Mouse (Mus musculus): ENCODE results near the gene Susd6. TPM values are rescaled to one million over a fixed set of nuclear protein-coding genes. Genes with fewer than 3 reads are reported as not detected.
A peak's percentile ranks its signal among the peaks of the same experiment; 100 is the strongest.

Gene Susd6
- total RNA-seq, 2 experiments from 2014 or later, result 72.2 to 76.1 TPM

- intact Hi-C loops (cut with DNase I), result no loop called here
- DNase-seq, result no peak
Measured at GRCm38 (mm10) chr12:80861916-80862315, 71.6 kb downstream of the Susd6 start.

- intact Hi-C loops (cut with DNase I), result no loop called here
- no peak for DNase-seq
Measured at GRCm38 (mm10) chr12:80863370-80863769, 73.1 kb downstream of the Susd6 start.

DNA sequence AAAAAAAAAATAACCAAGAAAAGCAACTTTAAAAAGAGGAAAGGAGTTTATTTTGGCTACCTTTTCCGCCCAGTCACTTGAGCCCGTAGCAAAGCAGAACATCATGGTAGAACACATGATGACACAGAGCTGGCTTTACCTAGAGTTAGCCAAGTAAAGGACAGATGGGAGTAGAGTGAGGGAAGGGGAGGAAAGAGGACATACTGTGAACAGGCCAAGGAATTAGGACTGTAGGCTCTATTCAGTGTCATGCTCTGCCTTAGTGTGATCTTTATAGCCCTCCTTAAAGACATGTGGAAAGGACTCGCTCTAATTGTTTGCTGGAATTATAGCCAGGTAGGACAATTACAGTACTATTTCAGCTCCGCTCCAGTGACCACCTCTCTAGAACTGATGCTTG, 74.9 kb downstream of the Susd6 start:
- intact Hi-C loops (cut with DNase I), result loop anchor here (2.0 kb wide), 2 partner anchors 18 to 30 kb away; no protein-coding TSS in a partner anchor
- no peak for DNase-seq

DNA sequence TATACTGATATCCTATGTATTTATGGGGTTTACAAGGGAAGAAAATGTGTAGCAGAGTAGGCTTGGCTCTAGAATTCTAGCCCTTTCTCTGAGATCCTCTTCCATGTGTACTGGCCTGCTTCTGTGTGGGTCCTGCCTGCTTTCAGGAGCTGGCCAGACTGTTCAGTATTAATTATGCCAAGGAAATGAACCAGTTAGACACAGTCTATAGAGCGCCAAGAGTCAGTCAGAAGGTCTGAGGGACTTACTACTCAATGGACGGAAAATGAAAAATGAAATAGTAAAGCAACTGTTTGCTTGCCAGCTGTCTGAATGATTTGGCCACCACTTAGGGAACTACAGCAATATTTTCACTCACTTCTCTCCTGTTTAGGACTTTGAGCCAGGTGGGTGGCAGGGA, 75.7 kb downstream of the Susd6 start:
- no peak for DNase-seq
- intact Hi-C loops (cut with DNase I), result no loop called here

- intact Hi-C loops (cut with DNase I), result no loop called here
- DNase-seq, result peak in 1 of 2 experiments; percentile 45
Measured at GRCm38 (mm10) chr12:80867083-80867482, 76.8 kb downstream of the Susd6 start.

- no peak for DNase-seq
Measured at GRCm38 (mm10) chr12:80868401-80868800, 78.1 kb downstream of the Susd6 start.

GRCm38 (mm10) chr12:80877215-80878092, 87.1 kb downstream of the Susd6 start:
- intact Hi-C loops (cut with DNase I), result no loop called here

More at GRCm38 (mm10) chr12:80868401-80868800, 78.1 kb downstream of the Susd6 start:
- intact Hi-C loops (cut with DNase I), result loop anchor here (2.0 kb wide), 1 partner anchor 14 kb away; no protein-coding TSS in a partner anchor

GRCm38 (mm10) chr12:80878093-80878430, 87.8 kb downstream of the Susd6 start:
- intact Hi-C loops (cut with DNase I), result no loop called here
- no peak for DNase-seq

More at GRCm38 (mm10) chr12:80877215-80878092, 87.1 kb downstream of the Susd6 start:
- DNase-seq, result no peak

DNA sequence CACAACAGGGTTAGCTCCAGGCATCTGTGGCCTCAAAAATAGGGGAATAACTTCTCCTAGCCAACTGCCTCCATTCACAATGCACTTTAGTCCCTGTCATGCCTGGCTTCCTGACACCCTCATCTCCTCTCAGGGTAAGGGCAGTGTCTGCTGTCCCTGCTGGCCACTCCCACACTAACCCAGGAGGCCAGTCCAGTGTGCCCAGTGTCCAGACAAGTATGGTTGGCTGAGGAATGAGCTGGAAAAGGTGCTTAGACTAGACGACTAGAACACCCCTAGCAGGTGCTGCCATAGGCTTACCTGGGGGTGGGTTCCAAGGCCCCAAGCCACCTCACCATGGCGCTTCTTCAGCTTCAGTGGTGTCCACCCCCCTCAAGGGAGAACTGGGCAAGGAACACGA, 88.3 kb downstream of the Susd6 start:
- no peak for DNase-seq
- intact Hi-C loops (cut with DNase I), result no loop called here

DNA sequence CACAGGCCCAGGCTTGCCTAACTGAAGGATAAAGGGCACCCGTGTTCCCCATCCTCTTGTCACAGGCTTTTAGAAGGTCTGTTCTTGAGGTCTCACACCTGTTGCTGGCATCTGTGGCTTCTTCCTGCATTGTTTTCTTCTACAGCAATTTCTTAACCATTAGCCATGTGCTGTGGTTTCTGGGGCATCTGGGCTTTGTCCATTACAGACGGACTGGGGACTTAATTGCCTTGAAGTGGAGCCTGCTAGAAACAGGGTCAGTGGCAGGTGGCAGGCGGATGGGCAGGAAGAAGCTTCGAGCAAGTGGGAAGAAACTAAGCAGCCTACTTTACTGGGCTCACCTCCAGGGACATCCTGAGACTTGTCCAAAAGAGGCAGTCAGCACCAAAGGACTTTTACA, 89.0 kb downstream of the Susd6 start:
- intact Hi-C loops (cut with DNase I), result no loop called here
- no peak for DNase-seq

GRCm38 (mm10) chr12:80881121-80881520, 90.8 kb downstream of the Susd6 start:
- intact Hi-C loops (cut with DNase I), result no loop called here
- no peak for DNase-seq

DNA sequence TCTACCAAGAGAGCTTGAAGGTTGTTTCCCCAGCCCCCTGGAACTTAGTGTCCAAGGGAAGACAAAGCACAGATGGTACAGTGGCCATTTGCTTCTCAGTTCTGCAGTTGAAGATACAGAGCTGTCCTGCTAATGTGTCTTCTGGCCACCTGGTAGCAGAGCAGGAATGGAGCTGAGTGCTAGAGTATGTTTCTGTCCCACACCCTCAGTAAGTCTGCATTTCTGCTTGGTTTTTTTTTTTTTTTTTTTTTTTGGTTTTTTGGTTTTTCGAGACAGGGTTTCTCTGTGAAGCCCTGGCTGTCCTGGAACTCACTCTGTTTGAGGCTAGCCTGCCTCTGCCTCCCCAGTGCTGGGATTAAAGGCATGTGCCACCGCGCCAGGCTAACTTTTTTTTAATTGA, 93.0 kb downstream of the Susd6 start:
- DNase-seq, result no peak
- intact Hi-C loops (cut with DNase I), result loop anchor here (2.0 kb wide), 1 partner anchor 14 kb away; no protein-coding TSS in a partner anchor

- intact Hi-C loops (cut with DNase I), result loop anchor here (2.0 kb wide), 1 partner anchor 15 kb away; no protein-coding TSS in a partner anchor
- peak in 1 of 2 experiments; percentile 21 for DNase-seq
Measured at GRCm38 (mm10) chr12:80883881-80884280, 93.6 kb downstream of the Susd6 start.

- intact Hi-C loops (cut with DNase I), result loop anchor here (5.0 kb wide), 1 partner anchor 33 kb away; no protein-coding TSS in a partner anchor
- DNase-seq, result peak; percentile 74 to 84
Measured at GRCm38 (mm10) chr12:80885301-80886288, 95.3 kb downstream of the Susd6 start.

GRCm38 (mm10) chr12:80887036-80887435, 96.7 kb downstream of the Susd6 start:
- intact Hi-C loops (cut with DNase I), result loop anchor here (5.0 kb wide), 1 partner anchor 35 kb away; no protein-coding TSS in a partner anchor

DNA sequence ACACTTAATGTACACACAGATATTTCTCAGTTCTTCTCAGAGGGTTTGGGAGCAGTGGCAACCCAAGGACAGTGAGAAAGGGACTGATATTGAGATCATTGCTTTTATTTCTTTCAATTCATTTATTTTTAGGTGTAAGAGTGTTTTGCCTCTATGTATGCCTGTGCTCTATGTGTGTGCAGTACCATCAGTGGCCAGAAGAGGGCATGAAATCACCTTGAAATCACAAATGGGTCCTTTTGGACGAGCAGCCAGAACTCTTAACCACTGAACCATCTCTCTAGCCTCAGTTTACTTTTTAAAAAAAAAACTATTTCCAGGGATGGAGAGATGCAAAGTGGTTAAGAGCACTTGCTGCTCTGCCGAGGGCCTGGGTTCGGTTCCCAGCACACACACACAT, 99.0 kb downstream of the Susd6 start:
- intact Hi-C loops (cut with DNase I), result loop anchor here (5.0 kb wide), 1 partner anchor 37 kb away; no protein-coding TSS in a partner anchor
- DNase-seq, result no peak

More at GRCm38 (mm10) chr12:80887036-80887435, 96.7 kb downstream of the Susd6 start:
- DNase-seq, result no peak

DNA sequence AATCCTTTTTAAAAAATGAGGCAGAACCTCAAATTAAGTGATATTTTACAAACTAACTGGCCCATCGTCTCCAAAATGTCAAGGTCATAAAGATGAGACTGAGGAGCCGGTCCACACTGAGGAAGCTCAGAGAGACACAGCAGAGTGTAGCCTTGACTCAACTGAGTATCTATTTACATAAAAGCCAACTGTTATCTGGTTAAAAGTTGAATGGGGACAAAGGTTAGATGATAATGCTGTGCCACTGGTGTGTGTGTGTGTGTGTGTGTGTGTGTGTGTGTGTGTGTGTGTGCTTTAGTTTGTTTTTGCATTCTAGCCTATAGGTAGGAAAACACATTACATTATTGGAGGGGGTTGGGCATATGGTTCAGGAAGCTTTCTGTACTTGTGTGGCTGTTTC, 100.8 kb downstream of the Susd6 start:
- no peak for DNase-seq
- intact Hi-C loops (cut with DNase I), result no loop called here

GRCm38 (mm10) chr12:80893720-80894494, 103.6 kb downstream of the Susd6 start:
- intact Hi-C loops (cut with DNase I), result loop anchor here (2.0 kb wide), 1 partner anchor 111 kb away; no protein-coding TSS in a partner anchor
- DNase-seq, result no peak

GRCm38 (mm10) chr12:80894973-80895570, 104.8 kb downstream of the Susd6 start:
- intact Hi-C loops (cut with DNase I), result loop anchor here (1.0 kb wide), 1 partner anchor 126 kb away; no protein-coding TSS in a partner anchor
- DNase-seq, result peak; percentile 75 to 78

Data from heart, postnatal 36 days (tissue).